Mouse (Mus musculus) c-Kit-negative CD71-positive TER-119-positive erythroid progenitor cells, embryonic 14.5 days (primary cell): ENCODE results near the gene Nt5c1b.

Source experiments
- DNase-seq: peaks from one replicate; pipeline ENCODE4 v3.0.0-alpha.2; 2013; ENCODE audit warnings: low read depth, low spot score

The Nt5c1b gene

GRCm38 (mm10) chr12:10369673-10370072 lies at the start of gene Nt5c1b:
TSS of gene Nt5c1b (plus strand) at chr12:10369973.
- DNase-seq: no peak

- DNase-seq: no peak
Measured at GRCm38 (mm10) chr12:10327651-10328050, 42.1 kb upstream of the Nt5c1b start.

DNA sequence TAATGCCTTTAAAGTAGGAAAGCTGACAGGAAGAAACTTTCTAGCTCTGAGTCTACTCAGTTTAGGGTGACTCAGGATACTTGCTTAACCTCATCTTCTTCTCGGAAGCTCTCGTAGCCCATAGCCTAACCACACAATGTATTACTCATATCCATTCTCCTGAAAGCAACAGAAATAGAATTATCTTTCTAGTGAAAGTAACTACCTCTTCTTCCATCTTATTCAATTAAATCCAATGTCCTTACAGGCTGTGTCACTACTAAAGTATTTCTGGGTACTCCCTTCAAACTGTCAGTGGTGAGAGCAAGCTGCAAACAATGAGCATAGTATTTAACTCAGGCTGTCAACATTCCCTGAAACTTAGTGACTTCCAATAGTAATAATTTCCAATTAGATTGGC lies 40.3 kb upstream of the Nt5c1b start:
- DNase-seq: no peak

GRCm38 (mm10) chr12:10340604-10341003 lies 29.2 kb upstream of the Nt5c1b start:
- DNase-seq: no peak

- no peak for DNase-seq
Measured at GRCm38 (mm10) chr12:10350706-10351105, 19.1 kb upstream of the Nt5c1b start.

- no peak for DNase-seq
Measured at GRCm38 (mm10) chr12:10357756-10358155, 12.0 kb upstream of the Nt5c1b start.

GRCm38 (mm10) chr12:10390671-10391441 lies 21.1 kb downstream of the Nt5c1b start, which contains the start of gene Rdh14:
TSS of gene Rdh14 (plus strand) at chr12:10390772.
- peak; percentile 66 for DNase-seq

GRCm38 (mm10) chr12:10400788-10401187 lies 31.0 kb downstream of the Nt5c1b start:
- no peak for DNase-seq

- no peak for DNase-seq
Measured at GRCm38 (mm10) chr12:10402421-10403115, 32.8 kb downstream of the Nt5c1b start.

DNA sequence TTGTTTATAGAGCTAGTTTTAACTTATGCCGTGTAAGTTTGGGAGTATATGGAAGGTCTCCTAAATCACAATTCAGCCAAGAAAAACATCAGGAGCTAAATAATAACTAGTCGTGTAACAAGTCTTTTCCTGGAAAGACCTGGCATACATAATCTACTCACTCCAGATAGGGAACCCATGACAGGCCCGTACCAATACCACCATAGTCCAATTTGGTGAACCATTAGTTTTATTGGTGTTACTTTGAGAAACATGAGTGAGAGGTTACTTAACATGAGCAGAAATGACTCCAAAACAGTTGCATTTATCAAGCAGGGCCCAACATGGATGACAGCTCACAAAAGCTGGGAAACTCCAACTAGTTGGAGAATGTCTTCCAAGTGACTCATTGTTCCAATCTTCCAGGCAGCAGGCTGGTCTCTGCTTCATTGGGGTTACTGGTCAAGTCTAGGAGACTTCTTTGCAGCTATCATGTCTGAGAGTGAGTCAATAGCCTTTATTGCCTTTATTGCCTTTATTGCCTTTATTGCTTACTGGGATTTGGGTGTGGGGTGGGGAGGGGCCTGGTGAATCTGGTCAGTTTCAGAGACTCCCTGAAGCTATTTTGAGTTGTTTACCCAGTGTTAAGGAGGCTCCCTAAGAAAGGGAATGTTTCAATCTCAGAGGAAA lies 40.9 kb downstream of the Nt5c1b start:
- no peak for DNase-seq

GRCm38 (mm10) chr12:10411453-10411852 lies 41.7 kb downstream of the Nt5c1b start:
- DNase-seq: no peak

- no peak for DNase-seq
Measured at GRCm38 (mm10) chr12:10422347-10422746, 52.6 kb downstream of the Nt5c1b start.

- no peak for DNase-seq
Measured at GRCm38 (mm10) chr12:10425982-10426863, 56.5 kb downstream of the Nt5c1b start.

GRCm38 (mm10) chr12:10430999-10431398 lies 61.2 kb downstream of the Nt5c1b start:
- DNase-seq: no peak

GRCm38 (mm10) chr12:10438054-10439001 lies 68.6 kb downstream of the Nt5c1b start:
- DNase-seq: no peak
